Mouse (Mus musculus) liver, embryonic 11.5 days (tissue): ENCODE measurements around the gene Oas2. TPM values are rescaled to one million over a fixed set of nuclear protein-coding genes. Genes with fewer than 3 reads are reported as not detected.

Source experiments
- ATAC-seq: fragments of 200-750 bp; cut with Nextera tagmentation; replicated peaks from 2 replicates; pipeline ENCODE4 v1.8.0; 2017; ENCODE audit warnings: moderate number of reproducible peaks, mild to moderate bottlenecking, moderate TSS enrichment, moderate library complexity; ENCODE audit not compliant: low FRiP score
- DNase-seq: peaks from one replicate; pipeline ENCODE4 v3.0.0-alpha.2; 2017; ENCODE audit warnings: low spot score
- H3K27ac ChIP-seq: fragments of 300-500 bp; sonication (generic); 2 replicates; pipeline ENCODE4 v1.5.1; 2014; ENCODE audit warnings: mild to moderate bottlenecking, low read depth, low read length, control low read depth
- H3K27me3 ChIP-seq: fragments of 300-500 bp; sonication (generic); replicated peaks from 2 replicates; pipeline ENCODE4 v1.6.1; 2014; ENCODE audit warnings: low read length, mixed read lengths; ENCODE audit not compliant: control insufficient read depth, insufficient read depth
- H3K36me3 ChIP-seq: fragments of 300-500 bp; sonication (generic); 2 replicates; pipeline ENCODE4 v1.6.1; 2014; ENCODE audit warnings: mild to moderate bottlenecking, low read length, moderate library complexity, mixed read lengths; ENCODE audit not compliant: control insufficient read depth, insufficient read depth
- H3K4me1 ChIP-seq: fragments of 300-500 bp; sonication (generic); replicated peaks from 2 replicates; pipeline ENCODE4 v1.6.1; 2014; ENCODE audit warnings: low read length, mixed read lengths; ENCODE audit not compliant: control insufficient read depth, insufficient read depth
- H3K4me2 ChIP-seq: fragments of 300-500 bp; sonication (generic); 2 replicates; pipeline ENCODE4 v1.6.1; 2014; ENCODE audit warnings: mild to moderate bottlenecking, control low read depth, moderate library complexity
- H3K4me3 ChIP-seq: fragments of 300-500 bp; sonication (generic); 2 replicates; pipeline ENCODE4 v1.5.1; 2014; ENCODE audit warnings: low read depth, low read length, control low read depth
- H3K9ac ChIP-seq: fragments of 300-500 bp; sonication (generic); 2 replicates; pipeline ENCODE4 v1.6.1; 2014; ENCODE audit warnings: low read depth, low read length, control low read depth
- H3K9me3 ChIP-seq: fragments of 300-500 bp; sonication (generic); 2 replicates; pipeline ENCODE4 v1.6.1; 2016; ENCODE audit warnings: low read length, inconsistent platforms, mixed read lengths; ENCODE audit not compliant: control insufficient read depth
- WGBS: fragments of 180-500 bp; shearing (Covaris S2); extraction: QIAGEN DNeasy Blood & Tissue Kit; methylation state at CpG from one replicate; pipeline ENCODE4 v1.1.7; 2014; 5-methylcytosine and 5-hydroxymethylcytosine counted together
- polyA plus RNA-seq: library from polyadenylated mRNA; unstranded; fragments of >200 nt; fragmentation: Nextera tagmentation; extraction: Ambion mirVana; gene quantifications from 2 replicates; pipeline ENCODE4 v1.2.1, GENCODE M21; 2014

Gene Oas2
- polyA plus RNA-seq, 1 experiment from 2014 or later: 0.29 TPM

GRCm38 (mm10) chr5:120718600-120719378 lies 30.9 kb downstream of the Oas2 start:
- Histone ChIP-seq H3K4me3 (no peak overlapping the region), H3K36me3 (no peaks in the 10 kb centered on the region), H3K27me3 (peaks cover 7% of the 10 kb centered on the region), H3K4me1 (no peaks in the 10 kb centered on the region), H3K9me3 (no peaks in the 10 kb centered on the region), H3K27ac (no peak overlapping the region), H3K4me2 (no peak overlapping the region), H3K9ac (no peak overlapping the region)
- WGBS: 51% methylated on average over 15 of the region's 15 CpGs
- ATAC-seq (no peak), DNase-seq (no peak)

- WGBS: 71% methylated on average over 10 of the region's 10 CpGs
- no peak overlapping the region for H3K27ac ChIP-seq
These were observed 32.5 kb downstream of the Oas2 start for GRCm38 (mm10) chr5:120717136-120717535.

GRCm38 (mm10) chr5:120714314-120714713 lies 35.3 kb downstream of the Oas2 start:
- Histone ChIP-seq H3K9ac (no peak overlapping the region), H3K4me2 (no peak overlapping the region), H3K9me3 (no peaks in the 10 kb centered on the region), H3K27ac (no peak overlapping the region), H3K4me3 (no peak overlapping the region), H3K4me1 (peaks cover 8% of the 10 kb centered on the region; the same call in 1 of the 2 replicates), H3K36me3 (no peaks in the 10 kb centered on the region), H3K27me3 (peaks cover 52% of the 10 kb centered on the region)
- no peak for ATAC-seq
- WGBS: 5% methylated on average over 16 of the region's 16 CpGs
- peak; percentile 68 for DNase-seq

More at GRCm38 (mm10) chr5:120717136-120717535, 32.5 kb downstream of the Oas2 start:
- ATAC-seq (no peak), DNase-seq (no peak)
- Histone ChIP-seq H3K9me3 (no peaks in the 10 kb centered on the region), H3K36me3 (no peaks in the 10 kb centered on the region), H3K27me3 (peaks cover 24% of the 10 kb centered on the region), H3K4me3 (no peak overlapping the region), H3K9ac (no peak overlapping the region), H3K4me2 (no peak overlapping the region), H3K4me1 (no peaks in the 10 kb centered on the region)

- no peak for ATAC-seq
- WGBS: 70% methylated on average over 8 of the region's 8 CpGs
- Histone ChIP-seq H3K9me3 (no peaks in the 10 kb centered on the region), H3K36me3 (no peaks in the 10 kb centered on the region), H3K4me1 (peaks cover 8% of the 10 kb centered on the region; the same call in 1 of the 2 replicates), H3K9ac (no peak overlapping the region), H3K4me2 (no peak overlapping the region), H3K4me3 (no peak overlapping the region), H3K27me3 (peaks cover 66% of the 10 kb centered on the region), H3K27ac (no peak overlapping the region)
- DNase-seq: no peak
These were observed 36.9 kb downstream of the Oas2 start for GRCm38 (mm10) chr5:120712721-120713120.

- H3K4me2 ChIP-seq: peak within 1 kb of the TSS; percentile 58
- peak within 1 kb of the TSS; percentile 33 for H3K4me3 ChIP-seq
- H3K9me3 ChIP-seq: no peaks in the 10 kb centered on the region
- no peak within 1 kb of the TSS for H3K9ac ChIP-seq
- ATAC-seq (no peak), DNase-seq (no peak)
- H3K4me1 ChIP-seq: peaks cover 8% of the 10 kb centered on the region; the same call in 1 of the 2 replicates
- no peaks in the 10 kb centered on the region for H3K36me3 ChIP-seq
- H3K27me3 ChIP-seq: peaks cover 73% of the 10 kb centered on the region
- WGBS: 36% methylated on average over 3 of the region's 3 CpGs
- no peak within 1 kb of the TSS for H3K27ac ChIP-seq
These were observed 37.8 kb downstream of the Oas2 start, which contains the start of gene Dtx1 for GRCm38 (mm10) chr5:120711827-120712226. Gene Dtx1, minus strand, starts transcription at chr5:120711927.

- Histone ChIP-seq H3K9ac (no peak overlapping the region), H3K4me1 (peaks cover 9% of the 10 kb centered on the region; the same call in 1 of the 2 replicates), H3K9me3 (no peaks in the 10 kb centered on the region), H3K4me3 (peak overlapping the region; percentile 33), H3K4me2 (peak overlapping the region; percentile 58), H3K36me3 (no peaks in the 10 kb centered on the region), H3K27me3 (peaks cover 77% of the 10 kb centered on the region), H3K27ac (no peak overlapping the region)
- no peak for ATAC-seq
- 7% methylated on average over 39 of the region's 43 CpGs for WGBS
- no peak for DNase-seq
These were observed 38.2 kb downstream of the Oas2 start for GRCm38 (mm10) chr5:120711416-120711815.

GRCm38 (mm10) chr5:120710826-120711248 lies 38.8 kb downstream of the Oas2 start:
- no peaks in the 10 kb centered on the region for H3K9me3 ChIP-seq
- H3K9ac ChIP-seq: 0 out of 2 replicates have a peak overlapping the region, but pooled peaks have one; percentile 30
- ATAC-seq (no peak), DNase-seq (no peak)
- peak overlapping the region; percentile 33 for H3K4me3 ChIP-seq
- H3K27ac ChIP-seq: no peak overlapping the region
- peaks cover 82% of the 10 kb centered on the region for H3K27me3 ChIP-seq
- WGBS: 6% methylated on average over 32 of the region's 34 CpGs
- no peaks in the 10 kb centered on the region for H3K36me3 ChIP-seq
- H3K4me2 ChIP-seq: peak overlapping the region; percentile 58
- H3K4me1 ChIP-seq: peaks cover 10% of the 10 kb centered on the region; the same call in 1 of the 2 replicates

- Histone ChIP-seq H3K4me3 (peak overlapping the region; percentile 33), H3K9ac (0 out of 2 replicates have a peak overlapping the region, but pooled peaks have one; percentile 30), H3K4me1 (peaks cover 10% of the 10 kb centered on the region; the same call in 1 of the 2 replicates), H3K27me3 (peaks cover 82% of the 10 kb centered on the region), H3K4me2 (peak overlapping the region; percentile 58), H3K27ac (no peak overlapping the region), H3K36me3 (no peaks in the 10 kb centered on the region), H3K9me3 (no peaks in the 10 kb centered on the region)
- ATAC-seq: no peak; the same call in 1 of the 2 replicates
- DNase-seq: no peak
- 8% methylated on average over 40 of the region's 40 CpGs for WGBS
These were observed 39.4 kb downstream of the Oas2 start for GRCm38 (mm10) chr5:120710161-120710825.
